Mouse (Mus musculus) spleen, adult 2 months (tissue): ENCODE measurements around the gene Csgalnact2.

Experiments
- CTCF ChIP-seq: fragments of 200-500 bp; IDR thresholded peaks from 2 replicates; pipeline ENCODE4 v1.5.1; 2011; ENCODE audit warnings: mild to moderate bottlenecking, inconsistent platforms; ENCODE audit not compliant: insufficient read depth, insufficient read length, insufficient replicate concordance; ENCODE audit errors: extremely low read depth
- POLR2A ChIP-seq: fragments of 200-500 bp; IDR thresholded peaks from 2 replicates; pipeline ENCODE4 v1.6.1; 2011; ENCODE audit warnings: low read depth, low read length, inconsistent platforms

DNA sequence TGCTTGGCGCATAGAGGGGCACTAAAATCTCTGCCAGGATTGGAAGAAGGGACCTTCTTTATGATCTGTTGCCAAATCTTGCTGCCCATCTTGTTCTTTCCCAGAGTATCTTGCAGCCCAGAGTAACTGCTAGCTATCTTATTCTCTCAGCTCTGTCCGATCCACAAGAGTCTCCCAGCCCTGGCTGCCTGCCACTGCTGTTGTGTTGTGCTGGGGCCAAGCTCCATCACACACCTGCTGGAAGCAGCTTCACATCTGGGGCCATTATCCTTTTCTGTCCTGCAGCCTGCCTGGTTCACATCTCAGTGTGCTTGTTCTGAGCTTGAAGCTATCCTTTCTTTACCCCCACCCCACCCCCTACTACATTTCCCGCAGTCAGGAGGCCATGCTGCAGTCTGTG lies 62.7 kb downstream of the Csgalnact2 start:
- TF ChIP-seq CTCF (no peak), POLR2A (no peak)
